Mouse (Mus musculus) heart, adult 18-20 months (tissue): ENCODE measurements around the gene Htr1a. TPM values are rescaled to one million over a fixed set of nuclear protein-coding genes. Genes with fewer than 3 reads are reported as not detected.

Experiments
- DNase-seq, 2 experiments: peaks; one replicate each; pipeline ENCODE4 v3.0.0; 2021 to 2022; ENCODE audit warnings: mixed read lengths in 1 of 2
- long read RNA-seq, 2 experiments: library from polyadenylated mRNA; stranded (forward); transcript quantifications; one replicate each; pipeline ENCODE4 v2.0.0; 2021
- total RNA-seq, 2 experiments: library from RNA; stranded (reverse); gene quantifications; 2 replicates each; pipeline ENCODE4 v1.2.3; 2021

Gene Htr1a
- not detected for total RNA-seq
- long read RNA-seq, experiment 1: 0 reads
- long read RNA-seq, experiment 2: 0 reads

GRCm38 (mm10) chr13:105443339-105443738, at the start of gene Htr1a:
Gene Htr1a (plus strand): TSS chr13:105443639.
- DNase-seq: no peak

- no peak for DNase-seq
These were observed 31.7 kb upstream of the Htr1a start for GRCm38 (mm10) chr13:105411535-105412326.

GRCm38 (mm10) chr13:105412327-105412722, 31.1 kb upstream of the Htr1a start:
- no peak for DNase-seq

GRCm38 (mm10) chr13:105433141-105433540, 10.3 kb upstream of the Htr1a start:
- no peak for DNase-seq

- no peak for DNase-seq
These were observed 9.8 kb upstream of the Htr1a start for GRCm38 (mm10) chr13:105433630-105434029.

- DNase-seq: peak in 1 of 2 experiments; percentile 48
These were observed 863 bp upstream of the Htr1a start for GRCm38 (mm10) chr13:105442576-105442975.

GRCm38 (mm10) chr13:105443871-105444237, 415 bp downstream of the Htr1a start:
- no peak for DNase-seq

- no peak for DNase-seq
These were observed 927 bp downstream of the Htr1a start for GRCm38 (mm10) chr13:105444238-105444894.

- DNase-seq: no peak
These were observed 1.4 kb downstream of the Htr1a start for GRCm38 (mm10) chr13:105444895-105445281.

GRCm38 (mm10) chr13:105446239-105446638, 2.8 kb downstream of the Htr1a start:
- DNase-seq: no peak

- DNase-seq: no peak
These were observed 4.3 kb downstream of the Htr1a start for GRCm38 (mm10) chr13:105447695-105448094.

GRCm38 (mm10) chr13:105451536-105451935, 8.1 kb downstream of the Htr1a start:
- DNase-seq: no peak

Other genes starting within 250 kb of the Htr1a start
- gene Rnf180, start 148.8 kb upstream of the Htr1a start, total RNA-seq: 1 to 10 TPM; 2.3 TPM